Mouse (Mus musculus) forelimb bud, embryonic 11.5 days (tissue): ENCODE measurements around the gene Vmn2r121.

ENCODE experiments used
- DNase-seq: peaks from one replicate; pipeline ENCODE4 v3.0.0-alpha.2; 2012; ENCODE audit warnings: low read depth, low spot score

Gene Vmn2r121

GRCm38 (mm10) chrX:124135852-124136251, at the start of gene Vmn2r121:
Gene Vmn2r121, minus strand, starts transcription at chrX:124135952.
- DNase-seq = no peak
